Mouse (Mus musculus): ENCODE results near the gene Hist2h3b. TPM values are rescaled to one million over a fixed set of nuclear protein-coding genes. Genes with fewer than 3 reads are reported as not detected.
"Not testable (repeated sequence)": the region's sequence is repeated elsewhere in the genome, so short reads cannot be mapped to it uniquely, and the experiment has no call there.

Gene Hist2h3b
- polyA plus RNA-seq, 1 experiment from 2014 or later, result 97.1 TPM

GRCm38 (mm10) chr3:96266132-96266710, 2.2 kb upstream of the Hist2h3b start:
- no peak for DNase-seq (ENCODE audit: low spot score, missing footprints)
- Histone ChIP-seq H3K4me3 (ENCODE audit: low read depth, low read length) (no peak overlapping the region), H3K36me3 (ENCODE audit: control insufficient read depth, insufficient read depth, low read length) (no peaks in the 10 kb centered on the region), H3K4me1 (ENCODE audit: control insufficient read depth, insufficient read depth, low read length) (peaks cover 27% of the 10 kb centered on the region), H3K27ac (ENCODE audit: low read depth, low read length) (no peak overlapping the region), H3K4me2 (no peak overlapping the region), H3K9me3 (ENCODE audit: control insufficient read depth, low read length) (no peaks in the 10 kb centered on the region), H3K27me3 (ENCODE audit: control insufficient read depth, insufficient read depth, low read length) (no peaks in the 10 kb centered on the region), H3K9ac (ENCODE audit: low read length) (no peak overlapping the region)
- WGBS, result 88% methylated on average over 8 of the region's 8 CpGs
- no peak for ATAC-seq (ENCODE audit: low FRiP score)

DNA sequence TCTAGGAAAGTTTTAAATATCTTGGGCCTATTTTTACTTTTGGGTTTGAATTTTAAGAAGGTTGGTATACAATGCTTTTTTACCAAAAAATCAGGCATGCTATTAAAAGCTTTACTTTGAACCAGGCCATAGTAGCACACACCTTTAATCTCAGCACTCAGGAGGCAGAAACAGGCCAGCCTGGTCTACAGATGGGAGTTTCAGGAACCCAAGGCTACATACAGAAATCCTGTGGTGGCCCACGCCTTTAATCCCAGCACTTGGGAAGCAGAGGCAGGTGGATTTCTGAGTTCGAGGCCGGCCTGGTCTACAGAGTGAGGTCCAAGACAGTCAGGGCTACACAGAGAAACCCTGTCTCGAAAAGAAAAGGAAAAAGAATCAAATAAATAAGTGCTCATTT, 913 bp upstream of the Hist2h3b start:
- no peaks in the 10 kb centered on the region for H3K36me3 ChIP-seq (ENCODE audit: control insufficient read depth, insufficient read depth, low read length)
- H3K4me1 ChIP-seq (ENCODE audit: control insufficient read depth, insufficient read depth, low read length), result peaks cover 16% of the 10 kb centered on the region
- ATAC-seq (ENCODE audit: low FRiP score), result no peak
- H3K27ac ChIP-seq (ENCODE audit: low read depth, low read length), result peak overlapping the region; percentile 87
- no peak overlapping the region for H3K4me3 ChIP-seq (ENCODE audit: low read depth, low read length)
- WGBS, result 83% methylated on average over 4 of the region's 4 CpGs
- no peaks in the 10 kb centered on the region for H3K27me3 ChIP-seq (ENCODE audit: control insufficient read depth, insufficient read depth, low read length)
- no peak for DNase-seq (ENCODE audit: low spot score, missing footprints)
- no peak overlapping the region for H3K4me2 ChIP-seq
- 0 out of 2 replicates have a peak overlapping the region, but pooled peaks have one; percentile 30 for H3K9ac ChIP-seq (ENCODE audit: low read length)
- H3K9me3 ChIP-seq (ENCODE audit: control insufficient read depth, low read length), result no peaks in the 10 kb centered on the region

GRCm38 (mm10) chr3:96268776-96269378, 423 bp downstream of the Hist2h3b start:
- not testable (repeated sequence) for H3K27me3 ChIP-seq (ENCODE audit: control insufficient read depth, insufficient read depth, low read length); H3K36me3 ChIP-seq (ENCODE audit: control insufficient read depth, insufficient read depth, low read length); H3K9me3 ChIP-seq (ENCODE audit: control insufficient read depth, low read length)
- peak overlapping the region; percentile 97 for H3K27ac ChIP-seq (ENCODE audit: low read depth, low read length)
- 0% methylated on average over 12 of the region's 44 CpGs for WGBS
- peak; percentile 62 for ATAC-seq (ENCODE audit: low FRiP score)
- peaks cover 14% of the 10 kb centered on the region for H3K4me1 ChIP-seq (ENCODE audit: control insufficient read depth, insufficient read depth, low read length)
- H3K9ac ChIP-seq (ENCODE audit: low read length), result peak overlapping the region; percentile 81
- peak; percentile 97 for DNase-seq (ENCODE audit: low spot score, missing footprints)
- H3K4me2 ChIP-seq, result peak overlapping the region; percentile 82
- H3K4me3 ChIP-seq (ENCODE audit: low read depth, low read length), result peak overlapping the region; percentile 40

GRCm38 (mm10) chr3:96269511-96270474, 1.3 kb downstream of the Hist2h3b start, which contains the start of gene Hist2h2bb:
Gene Hist2h2bb, plus strand, starts transcription at chr3:96269752.
- H3K4me2 ChIP-seq, result peak within 1 kb of the TSS; percentile 82
- under 1% methylated on average over 45 of the region's 45 CpGs for WGBS
- H3K36me3 ChIP-seq (ENCODE audit: control insufficient read depth, insufficient read depth, low read length), result no peaks in the 10 kb centered on the region
- H3K27ac ChIP-seq (ENCODE audit: low read depth, low read length), result peak within 1 kb of the TSS; percentile 97
- no peaks in the 10 kb centered on the region for H3K27me3 ChIP-seq (ENCODE audit: control insufficient read depth, insufficient read depth, low read length)
- peak; percentile 100 for DNase-seq (ENCODE audit: low spot score, missing footprints)
- H3K4me1 ChIP-seq (ENCODE audit: control insufficient read depth, insufficient read depth, low read length), result peaks cover 6% of the 10 kb centered on the region
- H3K4me3 ChIP-seq (ENCODE audit: low read depth, low read length), result peak within 1 kb of the TSS; percentile 40
- peak within 1 kb of the TSS; percentile 81 for H3K9ac ChIP-seq (ENCODE audit: low read length)
- H3K9me3 ChIP-seq (ENCODE audit: control insufficient read depth, low read length), result no peaks in the 10 kb centered on the region
- ATAC-seq (ENCODE audit: low FRiP score), result peak; percentile 98

DNA sequence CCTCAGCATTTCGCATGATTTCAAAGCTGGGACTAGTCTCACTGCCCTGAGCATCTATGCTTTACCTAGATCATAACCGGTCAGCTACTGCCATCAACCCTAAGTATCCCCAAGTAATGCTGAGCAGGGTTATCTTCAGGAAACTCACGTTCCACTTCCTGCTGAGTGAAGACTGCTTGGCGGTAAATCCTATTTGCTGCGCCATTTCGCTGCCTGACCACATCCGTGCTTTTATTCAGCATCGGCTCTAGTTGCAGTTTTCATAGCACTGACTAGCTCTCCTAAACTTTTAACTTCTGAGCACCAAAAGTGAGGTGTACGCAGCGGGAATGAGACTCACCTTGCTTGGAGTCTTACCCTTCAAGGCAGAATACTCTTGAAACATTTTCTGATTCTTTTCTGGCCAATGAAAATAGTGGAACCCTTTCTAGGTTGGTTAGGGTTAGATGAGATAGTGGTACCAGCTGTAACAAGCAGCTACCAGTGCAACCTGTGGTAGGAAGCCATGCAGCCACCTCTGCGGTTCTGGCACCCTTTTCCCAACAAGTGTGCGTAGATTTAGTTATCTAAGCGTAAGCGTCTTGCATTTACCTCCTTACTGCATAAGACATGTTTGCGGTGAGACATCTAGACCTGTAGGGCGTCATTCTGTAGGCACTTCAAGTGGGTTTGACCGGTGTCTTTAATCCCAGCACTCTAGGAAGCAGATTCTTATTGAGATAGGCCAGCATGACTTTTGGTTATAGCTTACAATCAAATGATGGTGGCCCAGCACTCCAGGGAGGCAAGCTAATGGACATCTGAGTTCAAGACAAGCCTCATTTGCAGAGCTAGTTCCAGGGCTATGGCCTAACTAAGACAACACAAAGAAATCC, 5.4 kb downstream of the Hist2h3b start:
- H3K9me3 ChIP-seq (ENCODE audit: control insufficient read depth, low read length), result no peaks in the 10 kb centered on the region
- 91% methylated on average over 17 of the region's 17 CpGs for WGBS
- H3K27me3 ChIP-seq (ENCODE audit: control insufficient read depth, insufficient read depth, low read length), result no peaks in the 10 kb centered on the region
- H3K4me2 ChIP-seq, result no peak overlapping the region
- H3K4me1 ChIP-seq (ENCODE audit: control insufficient read depth, insufficient read depth, low read length), result peaks cover 2% of the 10 kb centered on the region
- H3K9ac ChIP-seq (ENCODE audit: low read length), result no peak overlapping the region
- no peaks in the 10 kb centered on the region for H3K36me3 ChIP-seq (ENCODE audit: control insufficient read depth, insufficient read depth, low read length)
- ATAC-seq (ENCODE audit: low FRiP score) (no peak), DNase-seq (ENCODE audit: low spot score, missing footprints) (no peak)
- no peak overlapping the region for H3K27ac ChIP-seq (ENCODE audit: low read depth, low read length)
- no peak overlapping the region for H3K4me3 ChIP-seq (ENCODE audit: low read depth, low read length)

DNA sequence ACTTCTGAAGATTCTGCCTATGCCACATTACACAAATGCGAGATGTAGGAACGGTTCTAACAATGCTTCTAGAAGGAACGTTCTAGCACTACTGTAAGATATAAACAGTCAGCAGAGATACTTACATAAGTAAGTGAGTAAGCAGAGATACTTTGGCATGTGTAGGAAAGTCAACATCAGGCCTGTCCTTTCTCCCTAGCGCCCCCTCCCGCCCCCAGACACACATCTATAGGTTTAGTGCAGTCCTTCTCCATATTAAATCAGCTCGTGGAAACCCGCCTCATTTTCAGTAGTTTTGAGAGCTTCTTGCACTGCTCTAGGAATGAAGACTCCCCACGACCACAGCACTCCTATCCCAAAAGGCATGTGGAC, 9.0 kb downstream of the Hist2h3b start:
- no peak for ATAC-seq (ENCODE audit: low FRiP score)
- no peak for DNase-seq (ENCODE audit: low spot score, missing footprints)
- Histone ChIP-seq H3K27me3 (ENCODE audit: control insufficient read depth, insufficient read depth, low read length) (no peaks in the 10 kb centered on the region; the same call in 1 of the 2 replicates), H3K4me1 (ENCODE audit: control insufficient read depth, insufficient read depth, low read length) (peaks cover 2% of the 10 kb centered on the region), H3K4me2 (peak overlapping the region; percentile 68), H3K9ac (ENCODE audit: low read length) (peak overlapping the region; percentile 61; the same call in 1 of the 2 replicates), H3K9me3 (ENCODE audit: control insufficient read depth, low read length) (no peaks in the 10 kb centered on the region), H3K4me3 (ENCODE audit: low read depth, low read length) (peak overlapping the region; percentile 36), H3K27ac (ENCODE audit: low read depth, low read length) (no peak overlapping the region), H3K36me3 (ENCODE audit: control insufficient read depth, insufficient read depth, low read length) (no peaks in the 10 kb centered on the region)
- WGBS, result 15% methylated on average over 8 of the region's 8 CpGs

- peak overlapping the region; percentile 63 for H3K27ac ChIP-seq (ENCODE audit: low read depth, low read length)
- no peaks in the 10 kb centered on the region; the same call in 1 of the 2 replicates for H3K27me3 ChIP-seq (ENCODE audit: control insufficient read depth, insufficient read depth, low read length)
- peak overlapping the region; percentile 36 for H3K4me3 ChIP-seq (ENCODE audit: low read depth, low read length)
- DNase-seq (ENCODE audit: low spot score, missing footprints) (peak; percentile 99), ATAC-seq (ENCODE audit: low FRiP score) (peak; percentile 96)
- H3K9me3 ChIP-seq (ENCODE audit: control insufficient read depth, low read length), result no peaks in the 10 kb centered on the region
- peak overlapping the region; percentile 63 for H3K9ac ChIP-seq (ENCODE audit: low read length)
- H3K4me2 ChIP-seq, result peak overlapping the region; percentile 68
- no peaks in the 10 kb centered on the region for H3K36me3 ChIP-seq (ENCODE audit: control insufficient read depth, insufficient read depth, low read length)
- H3K4me1 ChIP-seq (ENCODE audit: control insufficient read depth, insufficient read depth, low read length), result peaks cover 2% of the 10 kb centered on the region
- under 1% methylated on average over 49 of the region's 49 CpGs for WGBS
These were observed 9.6 kb downstream of the Hist2h3b start for GRCm38 (mm10) chr3:96277800-96278624.

DNA sequence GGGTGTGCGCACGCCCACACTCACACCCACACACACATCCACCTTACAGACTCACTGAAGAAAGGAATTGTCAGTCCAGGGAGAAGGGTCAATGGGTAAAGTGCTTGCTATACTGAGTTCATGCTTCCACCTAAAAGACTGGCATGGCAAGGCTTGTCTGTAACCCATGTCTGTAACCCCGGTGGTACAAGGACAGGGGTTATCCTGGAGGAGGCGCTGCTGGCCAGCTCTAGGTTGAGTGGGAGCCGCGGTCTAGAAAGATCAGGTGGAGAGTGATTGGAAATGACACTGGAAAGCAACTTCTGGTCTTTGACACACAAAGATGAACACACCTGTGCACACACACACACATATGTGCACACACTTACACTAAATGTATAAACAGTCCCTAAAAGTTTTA, 12.2 kb downstream of the Hist2h3b start:
- H3K27me3 ChIP-seq (ENCODE audit: control insufficient read depth, insufficient read depth, low read length), result peaks cover 4% of the 10 kb centered on the region; the same call in 1 of the 2 replicates
- H3K27ac ChIP-seq (ENCODE audit: low read depth, low read length), result no peak overlapping the region
- H3K9ac ChIP-seq (ENCODE audit: low read length), result no peak overlapping the region
- no peaks in the 10 kb centered on the region for H3K36me3 ChIP-seq (ENCODE audit: control insufficient read depth, insufficient read depth, low read length)
- no peak overlapping the region for H3K4me2 ChIP-seq
- DNase-seq (ENCODE audit: low spot score, missing footprints) (no peak), ATAC-seq (ENCODE audit: low FRiP score) (no peak)
- H3K4me3 ChIP-seq (ENCODE audit: low read depth, low read length), result no peak overlapping the region
- H3K9me3 ChIP-seq (ENCODE audit: control insufficient read depth, low read length), result no peaks in the 10 kb centered on the region
- peaks cover 6% of the 10 kb centered on the region for H3K4me1 ChIP-seq (ENCODE audit: control insufficient read depth, insufficient read depth, low read length)
- WGBS, result 62% methylated on average over 6 of the region's 6 CpGs
